Mouse (Mus musculus): ENCODE data around the gene Prl3a1.

Gene Prl3a1

GRCm38 (mm10) chr13:27259136-27259535 is at the start of gene Prl3a1:
TSS of gene Prl3a1 (plus strand) at chr13:27259436.
- DNase-seq (ENCODE audit: extremely low read depth, insufficient read length, low spot score) = no peak

DNA sequence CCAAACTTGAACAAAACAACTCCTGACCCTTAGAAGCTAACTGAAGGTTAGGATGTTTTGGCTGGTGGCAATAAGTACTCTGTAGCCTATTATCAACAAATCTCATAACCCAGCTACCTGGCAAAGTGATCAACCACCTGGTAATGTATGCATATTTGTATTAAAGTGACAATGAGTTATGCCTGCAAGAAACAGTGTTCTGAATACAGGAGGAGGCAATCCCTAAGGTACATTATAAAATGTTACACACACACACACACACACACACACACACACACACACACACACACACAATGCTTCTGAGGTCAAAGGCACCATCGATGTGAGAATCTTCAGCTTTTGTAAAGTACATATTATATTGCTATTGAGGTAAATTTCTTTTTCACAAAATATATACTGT is 17.7 kb upstream of the Prl3a1 start, which contains the start of gene Prl3b1:
Prl3b1 (plus strand) TSS at position 301 of the 400 bp plus-strand sequence.
- DNase-seq (ENCODE audit: extremely low read depth, insufficient read length, low spot score) = no peak

DNA sequence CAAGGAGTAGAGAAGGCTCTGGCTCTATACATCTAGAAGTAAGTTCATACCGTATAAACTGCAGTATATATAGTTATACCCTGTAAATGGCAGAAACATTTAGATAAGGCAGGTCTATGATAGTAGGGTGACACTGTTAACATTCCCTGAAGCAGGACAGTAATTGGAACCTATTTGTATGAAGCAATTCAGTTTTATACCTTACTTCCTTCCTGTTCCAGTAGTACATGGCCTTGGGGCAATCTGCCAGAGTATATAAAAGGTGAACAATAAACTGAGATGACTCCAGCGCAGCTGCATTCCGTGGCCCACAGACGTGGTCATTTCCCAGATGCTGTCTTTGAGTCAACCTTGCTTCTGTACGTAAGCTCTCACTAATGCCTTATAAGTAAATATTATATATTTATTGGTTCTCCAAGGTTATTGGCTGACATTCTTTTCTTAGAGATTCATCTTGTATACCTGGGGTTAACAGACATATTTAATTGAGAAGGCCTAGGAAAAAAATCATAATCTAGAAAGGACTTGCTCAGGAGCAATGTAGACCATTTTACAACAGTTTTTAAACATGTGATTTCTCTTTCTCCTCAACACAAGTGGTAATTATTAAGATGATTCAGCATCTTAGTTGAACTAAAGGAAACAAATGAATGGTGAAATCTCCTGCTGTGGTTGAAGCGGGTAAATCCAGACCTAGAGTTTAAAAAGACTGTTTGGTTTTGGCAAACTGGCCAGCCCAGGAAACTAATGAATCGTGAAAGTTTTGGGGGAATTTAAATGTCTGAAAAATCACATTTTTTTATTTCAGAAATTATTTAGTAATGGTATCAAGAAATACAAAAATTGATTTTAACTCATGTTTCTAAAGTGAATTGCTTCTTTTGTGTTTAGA is 53.3 kb downstream of the Prl3a1 start, which contains the start of gene Prl6a1:
Prl6a1 (plus strand) TSS at position 294 of the 892 bp plus-strand sequence.
- peak; percentile 3 for DNase-seq (ENCODE audit: extremely low read depth, insufficient read length, low spot score)
